Mouse (Mus musculus): Measurements from ENCODE around the gene Gpr160.
"Not testable (repeated sequence)": the region's sequence is repeated elsewhere in the genome, so short reads cannot be mapped to it uniquely, and the experiment has no call there.

Gpr160 gene

DNA sequence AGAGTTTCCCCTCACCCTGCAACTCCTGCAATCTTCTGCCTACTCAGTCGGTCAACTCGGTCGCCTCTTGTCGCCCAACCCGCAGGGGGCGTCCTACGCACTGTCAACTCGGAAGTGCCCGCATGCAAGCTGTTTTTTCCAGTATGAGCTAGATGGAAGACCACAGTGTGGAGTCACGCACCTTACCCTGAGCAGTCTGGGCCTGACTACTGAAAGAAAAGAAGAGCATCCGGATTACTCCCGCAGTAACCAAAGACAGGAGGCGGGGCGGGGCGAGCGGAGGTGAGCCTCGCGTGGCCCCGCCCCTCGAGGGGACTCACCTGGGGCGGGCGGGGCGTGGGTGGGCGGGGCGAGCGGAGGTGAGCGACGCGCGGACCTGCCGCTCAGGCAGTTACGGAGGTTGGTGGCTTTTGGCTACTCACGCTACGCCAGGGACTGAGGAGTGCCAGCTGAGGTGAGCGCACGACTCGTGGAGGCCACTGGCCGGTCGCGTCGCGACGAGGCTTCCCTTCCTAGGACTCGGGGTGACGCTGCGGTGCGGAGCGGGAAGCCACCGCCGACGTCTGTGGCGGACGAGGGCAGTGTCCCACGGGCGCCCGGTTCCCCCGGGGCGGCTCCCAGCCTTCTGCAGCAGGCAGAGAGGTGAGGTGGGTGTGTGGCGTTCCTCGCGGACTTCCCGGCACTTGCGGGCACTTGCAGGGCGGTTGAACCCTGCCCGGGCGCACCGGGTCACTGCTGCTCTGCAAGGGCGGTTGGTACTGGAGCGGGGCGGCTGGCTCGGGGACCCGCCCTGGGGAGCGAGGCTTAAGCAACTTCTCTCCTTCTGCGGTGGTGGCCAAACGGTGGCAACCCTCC, at the start of gene Gpr160:
Gene Gpr160 (plus strand): TSS at position 347 of the 855 bp plus-strand sequence.
- DNase-seq, result peak; percentile 43

- DNase-seq, result no peak
Measured at GRCm38 (mm10) chr3:30812881-30813280, 42.9 kb upstream of the Gpr160 start.

- no peak for DNase-seq
Measured at GRCm38 (mm10) chr3:30818630-30819125, 37.1 kb upstream of the Gpr160 start.

DNA sequence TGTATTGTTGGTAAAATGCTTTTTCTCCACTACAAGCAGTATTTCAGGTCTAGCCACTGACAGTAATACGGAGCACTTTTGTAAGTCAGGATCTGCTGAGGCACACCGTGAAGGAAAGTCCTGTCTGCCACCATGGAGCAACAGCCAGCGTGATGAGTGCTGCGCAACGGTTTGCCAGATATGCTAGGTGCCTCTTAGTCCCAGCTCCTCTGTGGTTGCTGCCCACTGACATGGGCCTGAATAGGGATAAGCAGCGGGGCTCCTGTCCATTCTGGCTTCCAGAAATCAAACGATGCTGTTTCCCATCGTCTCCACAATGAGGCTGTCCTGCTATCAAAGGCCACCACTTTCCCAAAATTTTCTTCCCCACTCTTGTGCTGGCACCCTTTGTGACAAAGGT, 33.6 kb upstream of the Gpr160 start:
- no peak for DNase-seq

GRCm38 (mm10) chr3:30826069-30826468, 29.7 kb upstream of the Gpr160 start:
- DNase-seq, result no peak

- no peak for DNase-seq
Measured at GRCm38 (mm10) chr3:30831848-30832606, 23.7 kb upstream of the Gpr160 start.

GRCm38 (mm10) chr3:30833254-30833653, 22.5 kb upstream of the Gpr160 start:
- DNase-seq, result no peak

GRCm38 (mm10) chr3:30845755-30846154, 10.0 kb upstream of the Gpr160 start:
- DNase-seq, result no peak

DNA sequence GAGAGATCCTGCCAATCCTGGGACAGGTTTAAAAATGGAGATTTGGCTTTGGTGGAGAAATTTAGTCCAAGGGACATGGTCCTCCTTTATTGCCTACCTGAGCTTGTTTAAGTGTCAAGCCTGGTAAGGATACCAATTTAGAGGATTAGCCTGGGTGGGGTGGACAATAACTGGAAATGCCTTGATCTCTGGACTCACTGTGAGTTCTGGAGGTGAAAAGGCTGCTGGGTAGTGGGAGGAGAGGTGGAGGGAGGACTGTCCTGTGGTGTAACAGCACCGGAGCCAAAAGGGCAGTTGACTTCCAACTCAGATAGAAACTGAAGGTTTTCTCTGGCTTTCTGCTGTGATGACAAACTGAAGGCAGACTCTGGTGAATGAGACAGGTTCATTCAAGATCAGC, 8.3 kb upstream of the Gpr160 start:
- DNase-seq, result no peak

GRCm38 (mm10) chr3:30851422-30851821, 4.3 kb upstream of the Gpr160 start:
- no peak for DNase-seq

DNA sequence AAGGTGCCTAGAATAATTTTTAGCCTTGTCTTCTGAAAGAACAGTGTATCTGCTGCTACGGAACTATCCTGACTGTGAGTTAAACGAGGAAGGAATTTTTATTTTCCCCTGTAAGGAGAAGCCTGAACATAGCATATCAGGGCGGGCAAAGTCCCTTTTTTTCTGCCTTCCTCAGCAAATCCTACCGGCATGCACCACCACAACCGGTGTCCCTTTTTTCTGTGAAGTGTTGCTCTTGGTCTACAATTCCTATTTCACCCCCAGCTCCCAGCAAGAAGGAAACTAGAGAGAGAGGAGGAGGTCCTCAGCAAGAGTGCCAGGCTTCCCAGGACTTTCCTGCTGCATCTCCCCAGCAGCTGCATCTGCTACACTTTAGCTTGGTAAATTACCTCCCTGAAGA, 2.2 kb upstream of the Gpr160 start:
- no peak for DNase-seq

- DNase-seq, result not testable (repeated sequence)
Measured at GRCm38 (mm10) chr3:30859599-30859998, 3.8 kb downstream of the Gpr160 start.

- DNase-seq, result no peak
Measured at GRCm38 (mm10) chr3:30860705-30861104, 5.0 kb downstream of the Gpr160 start.

- DNase-seq, result no peak
Measured at GRCm38 (mm10) chr3:30863712-30864435, 8.1 kb downstream of the Gpr160 start.

GRCm38 (mm10) chr3:30864640-30865039, 8.9 kb downstream of the Gpr160 start:
- DNase-seq, result no peak

DNA sequence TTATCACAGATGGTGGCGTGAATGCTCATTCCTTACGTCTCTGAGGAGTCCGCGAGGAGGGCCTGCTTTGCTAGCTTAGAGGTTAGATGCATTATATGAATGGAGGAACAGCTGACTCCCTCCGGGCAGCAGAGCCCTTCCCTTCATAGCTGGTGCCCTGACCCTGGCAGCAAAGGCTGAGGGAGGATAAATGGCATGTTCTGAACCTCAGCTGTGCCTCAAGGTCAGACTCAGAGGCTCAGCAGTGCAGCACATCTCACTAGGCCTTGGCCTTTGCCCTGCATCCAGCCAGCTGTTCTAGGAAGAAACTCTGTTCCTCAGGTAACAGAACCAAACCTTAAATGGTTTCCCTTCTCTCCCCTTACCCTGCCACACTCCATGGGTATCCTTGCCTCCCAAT, 12.4 kb downstream of the Gpr160 start:
- DNase-seq, result no peak

GRCm38 (mm10) chr3:30868625-30869024, 12.9 kb downstream of the Gpr160 start:
- no peak for DNase-seq

- no peak for DNase-seq
Measured at GRCm38 (mm10) chr3:30869995-30870394, 14.2 kb downstream of the Gpr160 start.

DNA sequence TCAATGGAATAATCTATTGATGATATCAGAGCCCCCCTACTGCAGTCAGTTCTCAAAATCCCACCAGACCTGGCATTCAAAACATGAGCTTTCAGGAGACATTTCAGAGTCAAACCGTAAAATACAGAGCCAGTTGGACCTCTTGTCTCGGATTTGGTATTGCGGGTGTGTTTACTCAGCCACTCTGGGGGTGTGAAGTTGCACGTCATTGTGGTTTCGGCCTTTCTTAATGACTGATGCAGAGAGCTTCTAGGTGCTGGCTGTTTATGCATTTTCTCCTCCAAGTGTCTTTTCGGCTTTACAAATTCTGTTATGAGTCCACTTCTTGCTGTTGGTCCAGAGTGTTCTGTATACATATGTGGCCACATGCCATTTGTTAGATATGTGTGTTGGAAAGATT, 21.0 kb downstream of the Gpr160 start:
- DNase-seq, result no peak

GRCm38 (mm10) chr3:30887449-30887848, 31.7 kb downstream of the Gpr160 start:
- DNase-seq, result no peak

GRCm38 (mm10) chr3:30889014-30889413, 33.3 kb downstream of the Gpr160 start:
- no peak for DNase-seq

GRCm38 (mm10) chr3:30896721-30897120, 41.0 kb downstream of the Gpr160 start:
- DNase-seq, result no peak

DNA sequence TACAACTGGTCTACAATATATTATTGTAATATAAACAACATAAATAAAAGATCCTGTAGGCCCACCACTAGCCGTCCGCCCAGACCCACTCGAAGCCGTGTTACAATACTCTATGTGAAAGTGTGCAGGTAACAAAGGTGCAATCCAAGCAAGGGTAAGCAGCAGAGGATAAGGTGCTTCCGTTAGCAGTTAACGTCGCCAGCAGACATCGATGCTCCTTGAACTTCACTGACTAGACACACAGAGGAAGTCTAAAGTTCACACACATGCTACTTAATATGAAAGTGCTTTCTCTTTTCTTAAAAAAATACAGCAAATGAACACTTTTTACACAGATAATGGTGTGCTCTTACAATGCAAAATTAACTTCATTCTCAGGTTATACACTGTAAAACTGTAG, 43.7 kb downstream of the Gpr160 start:
- DNase-seq, result no peak

Data from right cerebral cortex, postnatal 4 days (tissue).